Mouse (Mus musculus) brain, embryonic 14.5 days (tissue): ENCODE measurements around the gene Cops8.

Experiments used
- CTCF ChIP-seq: fragments of 200-500 bp; IDR thresholded peaks from 2 replicates; pipeline ENCODE4 v1.5.1; 2012; ENCODE audit warnings: inconsistent platforms, mild to moderate bottlenecking, moderate library complexity, borderline replicate concordance; ENCODE audit not compliant: insufficient read depth, insufficient read length; ENCODE audit errors: extremely low read depth
- POLR2A ChIP-seq: fragments of 200-500 bp; IDR thresholded peaks from 2 replicates; pipeline ENCODE4 v1.6.1; 2012; ENCODE audit warnings: mild to moderate bottlenecking, inconsistent platforms, borderline replicate concordance; ENCODE audit not compliant: poor library complexity, insufficient read depth, insufficient read length, severe bottlenecking; ENCODE audit errors: extremely low read depth

DNA sequence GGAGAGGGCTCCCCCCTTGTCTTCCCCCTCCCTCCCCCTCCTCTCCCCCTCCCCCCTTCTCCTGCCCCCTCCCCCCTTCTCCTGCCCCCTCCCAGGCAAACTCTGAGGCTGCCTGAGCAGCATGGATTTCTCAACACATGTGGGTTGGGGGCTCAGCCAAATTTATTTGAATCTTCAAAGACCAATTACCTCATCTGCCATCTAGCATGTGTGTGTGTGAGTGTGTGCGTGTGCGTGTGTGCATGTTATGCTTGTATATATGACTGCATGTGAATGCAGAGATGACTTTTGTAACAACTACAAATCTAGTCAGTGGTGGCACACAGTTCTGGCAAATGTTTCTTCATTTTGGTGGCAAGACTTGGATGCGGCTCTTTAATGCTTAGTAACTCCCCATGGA, 55.8 kb downstream of the Cops8 start:
- TF ChIP-seq CTCF = no peak
- no peak for TF ChIP-seq POLR2A
